Mouse (Mus musculus) megakaryocyte, embryonic 14.5 days (primary cell): ENCODE measurements around the gene Llgl2.

Source experiments
- FLI1 ChIP-seq: IDR thresholded peaks from 2 replicates; pipeline ENCODE4 v1.6.1; 2012; ENCODE audit warnings: low read length, inconsistent platforms, mixed read lengths
- GATA1 ChIP-seq: IDR thresholded peaks from 3 replicates; pipeline ENCODE4 v1.6.1; 2012; ENCODE audit warnings: mixed read lengths, low read length, inconsistent platforms, borderline replicate concordance

DNA sequence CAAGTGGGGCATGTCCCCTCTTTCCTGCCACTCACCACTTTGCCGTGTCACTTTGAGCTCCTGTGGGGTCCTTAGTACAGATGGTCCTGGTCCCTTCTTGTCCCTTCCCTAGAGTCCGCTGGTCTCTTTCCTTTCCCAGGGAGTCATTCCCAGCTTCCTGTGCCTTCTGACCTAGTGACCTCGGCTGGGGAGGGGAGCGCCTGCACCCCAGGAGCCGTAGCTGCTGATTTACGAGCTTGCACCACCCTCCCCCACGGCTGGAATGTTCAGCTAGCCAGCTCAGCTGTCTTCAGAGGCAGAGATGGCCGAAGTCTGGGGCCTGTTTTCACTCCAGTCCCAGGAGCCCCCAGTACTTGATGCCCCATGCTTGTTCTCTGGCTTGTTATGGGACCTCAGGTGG, 8.7 kb downstream of the Llgl2 start:
- TF ChIP-seq GATA1: no peak
- no peak for TF ChIP-seq FLI1
